Mouse (Mus musculus) testis, adult 2 months (tissue): Measurements from ENCODE around the gene Cars2.
"Not testable (repeated sequence)": the region's sequence is repeated elsewhere in the genome, so short reads cannot be mapped to it uniquely, and the experiment has no call there.

Experiments used
- CTCF ChIP-seq: fragments of 200-500 bp; IDR thresholded peaks from 2 replicates; pipeline ENCODE4 v1.5.1; 2012; ENCODE audit warnings: low read depth, mild to moderate bottlenecking, inconsistent platforms, low read length, moderate library complexity; ENCODE audit not compliant: control insufficient read depth, insufficient read depth, insufficient replicate concordance
- POLR2A ChIP-seq: fragments of 200-500 bp; IDR thresholded peaks from 2 replicates; pipeline ENCODE4 v1.6.1; 2012; ENCODE audit warnings: low read depth, mild to moderate bottlenecking, inconsistent platforms, low read length, moderate library complexity; ENCODE audit not compliant: control insufficient read depth

GRCm38 (mm10) chr8:11492340-11492739 is 58.2 kb downstream of the Cars2 start:
- not testable (repeated sequence) for TF ChIP-seq POLR2A, CTCF
